Comparison of ENCODE assay signal across 9 mouse cellular contexts in the genomic region with DNA sequence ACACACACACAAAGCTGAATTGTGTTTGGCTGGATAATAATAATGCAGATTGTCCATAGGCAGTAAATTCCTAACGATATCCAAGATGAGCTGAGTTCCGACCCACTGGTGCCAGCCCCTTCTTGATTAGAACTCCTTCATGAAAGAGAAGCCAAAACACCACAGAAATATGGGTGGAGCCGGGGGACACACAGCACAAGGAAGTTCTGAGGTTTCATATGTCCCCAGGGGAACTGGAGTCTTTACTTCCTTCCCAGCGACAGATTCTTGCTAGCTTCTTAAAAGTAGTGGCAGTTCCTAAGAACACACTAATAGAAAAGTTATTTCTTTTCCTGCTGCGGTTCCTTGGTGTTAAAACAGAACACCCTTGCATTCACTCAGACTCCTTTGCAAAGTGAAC. TPM values are rescaled to one million over a fixed set of nuclear protein-coding genes. Genes with fewer than 3 reads are reported as not detected.
DNase-seq lines count a peak whose midpoint lies in the region; ATAC-seq lines count a peak whose summit lies in the region.
"Had no signal": no experiment of that assay in that cellular context is flagged by ENCODE, and none has a peak within 500 bp of the region (broad histone marks: within the 10 kb centered on the region; RNA-seq: fewer than 3 reads in every experiment).

No protein-coding gene starts in this region.

- peaks cover 9% of the 10 kb centered on the region for H3K4me1 ChIP-seq in lung, embryonic 16.5 days (replicated peaks; ENCODE audit: control insufficient read depth, insufficient read depth, low read length)
- peaks cover 7% of the 10 kb centered on the region; the same call in 1 of the 2 replicates for H3K4me1 ChIP-seq in stomach, embryonic 16.5 days (ENCODE audit: control insufficient read depth, insufficient read depth, low read length)

- no peak overlapping the region for H3K4me3 ChIP-seq in lung, embryonic 16.5 days (ENCODE audit: low read length)
- H3K4me3 ChIP-seq in stomach, embryonic 16.5 days (replicated peaks; ENCODE audit: low read length): no peak overlapping the region

- no peak for ATAC-seq in lung, embryonic 16.5 days (ENCODE audit: low read depth)
- peak; percentile 42 for ATAC-seq in inflammation-experienced regulatory T-cells, adult 6 months
- no peak for ATAC-seq in stomach, embryonic 16.5 days (ENCODE audit: insufficient read depth, low FRiP score)

- no peaks in the 10 kb centered on the region for H3K27me3 ChIP-seq in lung, embryonic 16.5 days (ENCODE audit: control insufficient read depth, insufficient read depth, low read depth, low read length)
- no peaks in the 10 kb centered on the region for H3K27me3 ChIP-seq in stomach, embryonic 16.5 days (ENCODE audit: control insufficient read depth, insufficient read depth, low read length)

- H3K9me3 ChIP-seq in lung, embryonic 16.5 days (ENCODE audit: control insufficient read depth, low read length): no peaks in the 10 kb centered on the region
- no peaks in the 10 kb centered on the region for H3K9me3 ChIP-seq in stomach, embryonic 16.5 days (replicated peaks; ENCODE audit: control insufficient read depth, low read length)

- H3K9ac ChIP-seq in lung, embryonic 16.5 days (ENCODE audit: low read length): no peak overlapping the region
- H3K9ac ChIP-seq in stomach, embryonic 16.5 days (ENCODE audit: low read length): no peak overlapping the region

- no peak overlapping the region for H3K4me2 ChIP-seq in lung, embryonic 16.5 days (ENCODE audit: low read depth, low read length)
- H3K4me2 ChIP-seq in stomach, embryonic 16.5 days (ENCODE audit: low read depth, low read length): no peak overlapping the region

- H3K27ac ChIP-seq in lung, embryonic 16.5 days (ENCODE audit: low read length): peak overlapping the region; percentile 86
- peak overlapping the region; percentile 79 for H3K27ac ChIP-seq in stomach, embryonic 16.5 days (ENCODE audit: low read length)

- DNase-seq in embryo, embryonic 11 days: peak; percentile 13
- no peak for DNase-seq in embryo, embryonic 10 days (ENCODE audit: low spot score)
- no peak for DNase-seq in lung, postnatal 4 days
- DNase-seq in adrenal gland, adult 8-10 months: no peak
- no peak for DNase-seq in cerebellum, postnatal 25 days
- DNase-seq: left cerebral cortex, postnatal 4 days had no signal

- 55% methylated on average over 5 of the region's 5 CpGs for WGBS in lung, embryonic 16.5 days
- WGBS in stomach, embryonic 16.5 days: 66% methylated on average over 5 of the region's 5 CpGs

- no peaks in the 10 kb centered on the region for H3K36me3 ChIP-seq in lung, embryonic 16.5 days (ENCODE audit: control insufficient read depth, insufficient read depth, low read length)
- H3K36me3 ChIP-seq in stomach, embryonic 16.5 days (ENCODE audit: control insufficient read depth, insufficient read depth, low read length): no peaks in the 10 kb centered on the region

RNA-seq across cellular contexts. Expression of a gene that starts 51.4 kb away (rescaled TPM):
- polyA plus RNA-seq in lung, embryonic 16.5 days (2015; fragmentation: Nextera tagmentation; extraction: Ambion mirVana): 12.0 and 14.2 TPM in 2 replicates
- polyA plus RNA-seq in inflammation-experienced regulatory T-cells, adult 6 months (2017; shearing (Covaris generic)): 10 to 100 TPM; 32.7 to 58.5 (median 36.0) TPM
- 23.0 and 24.3 TPM in 2 replicates for polyA plus RNA-seq in stomach, embryonic 16.5 days (2015; fragmentation: Nextera tagmentation; extraction: Ambion mirVana)
- 10 to 100 TPM; 18.5 to 45.8 (median 28.5) TPM for total RNA-seq in adrenal gland, adult 8-10 months (2022)
